Mouse (Mus musculus): ENCODE results near the gene Senp6.
"Not testable (repeated sequence)": the region's sequence is repeated elsewhere in the genome, so short reads cannot be mapped to it uniquely, and the experiment has no call there.

Gene Senp6

DNA sequence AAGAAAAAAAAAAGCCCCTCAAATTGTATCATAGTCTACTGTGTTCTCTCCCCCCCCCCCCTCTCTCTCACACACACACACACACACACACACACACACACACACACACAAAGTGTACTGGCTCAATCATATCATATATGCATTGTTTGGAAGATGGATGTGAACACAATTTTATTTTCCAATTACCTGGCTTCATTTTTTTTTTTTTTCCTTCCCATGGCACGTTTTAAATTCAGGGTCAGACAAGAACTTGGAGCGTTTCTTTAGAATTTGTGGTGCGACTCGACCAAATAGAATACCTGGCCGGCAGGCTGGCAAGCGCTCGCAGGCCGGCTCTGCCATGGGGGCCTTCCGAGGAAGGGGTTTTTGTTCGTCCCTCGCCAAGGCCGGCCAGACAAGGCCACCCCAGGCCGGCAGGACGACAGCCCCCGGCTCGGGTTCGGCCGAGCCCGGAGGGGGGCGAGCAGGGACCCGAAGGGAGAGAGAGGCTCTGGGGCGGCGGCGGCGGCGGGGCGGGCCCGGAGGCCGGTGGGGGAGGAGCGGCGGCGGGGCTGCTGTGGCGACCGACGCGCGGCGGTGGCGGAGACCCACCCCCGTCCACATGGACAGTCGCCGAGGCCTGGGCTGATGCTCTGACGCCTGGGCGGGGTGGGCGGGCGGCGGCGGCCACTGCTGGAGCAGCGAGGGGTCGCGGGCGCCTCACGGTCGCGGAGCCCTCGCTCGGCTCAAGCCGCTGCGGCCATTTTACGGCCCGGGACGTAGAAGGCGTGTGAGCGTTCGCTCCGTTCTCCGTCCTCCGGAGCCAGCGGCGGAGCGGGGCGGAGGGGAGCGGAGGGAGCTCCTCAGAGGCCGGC is at the start of gene Senp6:
TSS of gene Senp6 (plus strand) at position 537 of the 854 bp plus-strand sequence.
- DNase-seq, result peak in 1 of 2 experiments; percentile 70

DNA sequence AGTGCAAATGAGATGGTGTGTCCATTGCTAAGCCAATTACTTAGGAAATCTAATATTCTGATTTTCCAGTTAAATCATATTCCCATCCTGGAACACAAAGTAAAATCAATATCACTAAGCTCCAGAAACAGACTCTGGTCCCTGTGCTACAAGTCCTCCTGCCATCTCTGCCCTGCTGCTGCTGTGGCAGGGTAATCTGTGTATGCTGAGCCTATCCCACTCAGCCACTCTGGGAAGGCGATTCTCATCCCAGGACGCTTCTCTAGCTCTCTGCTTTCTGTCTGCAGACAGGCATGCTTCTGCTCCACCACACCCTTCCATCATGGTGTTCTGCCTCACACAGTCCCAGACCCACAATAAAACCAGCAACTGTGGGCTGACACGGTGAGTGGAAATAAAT is 46.3 kb upstream of the Senp6 start:
- no peak for DNase-seq

DNA sequence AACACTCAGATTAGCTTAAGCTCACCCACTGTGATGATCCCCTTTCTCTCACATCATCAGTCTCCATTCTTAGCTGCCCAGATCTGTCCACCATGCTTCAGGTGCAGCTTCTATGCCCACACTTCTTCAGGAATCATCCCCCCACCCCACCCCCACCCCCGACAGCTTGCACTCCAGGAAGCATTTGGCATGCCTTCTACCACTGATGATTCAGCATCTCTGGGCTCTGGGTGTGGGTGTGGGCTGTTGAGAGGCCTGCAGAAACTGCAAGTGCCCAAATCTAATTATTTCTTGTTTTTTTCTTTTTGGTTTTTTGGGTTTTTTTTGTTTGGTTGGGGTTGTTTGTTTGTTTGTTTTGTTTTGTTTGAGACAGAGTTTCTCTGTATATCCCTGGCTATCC is 45.1 kb upstream of the Senp6 start:
- no peak for DNase-seq

DNA sequence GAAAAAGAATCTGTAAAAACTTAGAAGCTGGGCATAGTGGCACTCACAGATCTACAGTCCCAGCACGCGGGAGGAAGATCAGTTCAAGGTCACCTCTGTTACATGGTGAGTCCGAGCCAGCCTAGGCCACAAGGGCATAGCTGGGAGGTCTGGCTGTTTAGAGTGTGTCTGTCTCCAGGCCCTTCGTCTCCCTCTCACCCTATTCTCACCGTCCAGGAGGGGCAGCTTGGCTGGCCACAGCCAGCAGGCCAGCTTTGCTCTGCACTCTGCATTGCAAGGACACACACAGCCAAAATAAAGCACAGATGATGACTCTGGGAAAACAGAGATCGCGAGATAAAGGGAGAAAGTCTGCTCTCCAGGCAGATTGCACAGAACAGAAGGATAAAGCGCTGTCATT is 43.9 kb upstream of the Senp6 start:
- no peak for DNase-seq

DNA sequence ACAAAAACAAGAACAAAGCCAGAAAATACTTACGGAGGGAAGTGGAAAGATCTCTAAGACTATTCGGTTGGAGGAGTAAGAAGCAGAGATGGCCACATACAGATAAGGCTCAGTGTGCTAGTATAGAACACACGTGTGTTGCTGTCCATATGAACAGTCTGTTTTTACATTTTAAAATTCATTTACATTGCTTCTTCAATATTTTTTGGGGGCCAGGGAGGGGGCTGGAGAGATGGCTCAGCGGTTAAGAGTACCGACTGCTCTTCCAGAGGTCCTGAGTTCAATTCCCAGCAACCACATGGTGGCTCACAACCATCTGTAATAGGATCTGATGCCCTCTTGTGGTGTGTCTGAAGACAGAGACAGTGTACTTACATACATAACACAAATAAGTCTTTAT is 41.4 kb upstream of the Senp6 start:
- not testable (repeated sequence) for DNase-seq

DNA sequence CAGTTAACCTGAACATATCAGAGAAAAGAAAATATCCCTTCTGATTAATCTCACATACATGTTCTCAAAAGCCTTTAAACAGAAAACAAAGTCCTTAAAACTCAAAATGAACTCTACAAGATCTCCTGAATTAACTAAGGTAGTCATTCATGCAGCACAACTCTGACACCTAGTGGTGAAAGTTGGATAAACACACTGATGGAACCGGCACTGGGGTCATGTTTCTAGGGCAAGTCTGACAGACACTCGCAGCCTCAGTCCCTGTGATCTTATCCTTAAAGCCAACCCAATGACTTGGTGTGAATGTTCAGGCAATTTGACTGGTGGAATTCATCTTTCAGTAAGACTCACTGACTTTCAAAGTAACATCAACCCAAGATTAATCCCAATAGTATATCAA is 40.7 kb upstream of the Senp6 start:
- peak; percentile 27 to 44 for DNase-seq

DNA sequence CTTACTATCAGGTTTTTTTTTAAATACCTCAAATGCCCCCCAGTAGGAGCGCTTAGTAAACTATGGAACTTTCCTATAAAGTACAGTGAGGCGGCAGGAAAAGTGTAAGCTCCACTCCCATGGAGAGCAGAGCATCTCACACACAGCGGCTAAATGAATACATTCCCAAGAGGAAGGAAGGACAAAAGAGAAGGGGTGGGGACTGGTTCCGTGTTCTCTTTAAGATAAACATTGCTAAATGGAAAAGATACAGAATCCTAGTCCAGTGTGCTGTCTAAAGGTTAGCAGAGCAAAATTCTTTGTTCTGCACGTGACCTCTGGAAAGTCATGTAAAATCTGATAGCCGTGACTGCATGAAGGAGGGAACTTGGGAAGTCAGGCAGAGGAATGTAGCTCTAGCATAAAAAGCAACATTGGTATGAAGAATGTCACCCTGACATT is 40.1 kb upstream of the Senp6 start:
- DNase-seq, result no peak

DNA sequence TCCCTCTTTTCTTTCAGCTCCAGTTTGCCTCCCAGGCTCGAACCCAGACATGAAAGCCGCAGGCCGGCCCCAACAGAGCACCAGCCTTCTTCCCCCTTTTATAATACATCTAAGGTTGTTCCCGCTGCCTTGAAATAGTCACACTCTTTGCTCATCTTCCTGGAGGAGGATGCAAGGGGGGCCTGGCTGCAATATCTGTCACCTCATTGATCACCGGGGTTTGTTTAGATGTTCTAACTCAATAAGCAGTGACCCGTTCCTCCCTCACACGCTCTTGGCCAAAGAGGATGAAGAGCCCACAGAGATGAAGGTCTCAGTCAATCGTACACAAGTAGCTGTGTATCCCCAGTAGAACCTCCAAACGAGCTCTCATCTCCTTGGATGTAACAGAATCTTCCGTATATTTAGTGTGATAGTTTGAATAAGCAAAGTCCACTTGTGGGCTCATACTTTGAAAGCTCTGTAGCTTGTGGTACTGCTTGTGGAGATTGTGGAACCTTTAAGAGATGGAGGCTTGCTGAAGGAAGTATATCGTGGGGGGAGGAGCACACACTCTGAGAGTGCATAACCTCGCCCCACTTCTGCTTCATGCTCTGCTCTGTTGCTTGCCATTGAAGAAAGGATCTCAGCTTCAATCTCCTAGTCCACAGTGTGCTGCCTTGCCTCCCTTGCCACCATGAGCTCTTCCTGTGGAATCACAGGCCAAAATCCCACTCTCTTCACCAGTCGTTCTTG is 29.3 kb upstream of the Senp6 start:
- DNase-seq, result no peak

DNA sequence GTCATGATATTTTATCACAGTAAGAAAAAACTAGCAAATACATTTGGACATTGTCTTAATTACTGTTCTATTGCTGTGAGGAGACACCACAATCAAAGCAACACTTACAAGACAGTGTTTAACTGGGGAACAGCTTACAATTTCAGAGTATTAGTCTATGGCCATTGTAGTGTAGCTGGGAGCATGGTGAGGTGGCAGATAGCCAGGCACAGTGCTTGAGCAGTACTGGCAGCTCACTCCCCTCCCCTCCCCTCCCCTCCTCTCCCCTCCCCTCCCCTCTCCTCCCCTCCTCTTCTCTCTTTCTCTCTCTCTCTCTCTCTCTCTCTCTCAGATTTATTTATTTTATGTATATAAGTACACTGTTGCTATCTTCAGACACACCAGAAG is 28.7 kb upstream of the Senp6 start:
- DNase-seq, result no peak

DNA sequence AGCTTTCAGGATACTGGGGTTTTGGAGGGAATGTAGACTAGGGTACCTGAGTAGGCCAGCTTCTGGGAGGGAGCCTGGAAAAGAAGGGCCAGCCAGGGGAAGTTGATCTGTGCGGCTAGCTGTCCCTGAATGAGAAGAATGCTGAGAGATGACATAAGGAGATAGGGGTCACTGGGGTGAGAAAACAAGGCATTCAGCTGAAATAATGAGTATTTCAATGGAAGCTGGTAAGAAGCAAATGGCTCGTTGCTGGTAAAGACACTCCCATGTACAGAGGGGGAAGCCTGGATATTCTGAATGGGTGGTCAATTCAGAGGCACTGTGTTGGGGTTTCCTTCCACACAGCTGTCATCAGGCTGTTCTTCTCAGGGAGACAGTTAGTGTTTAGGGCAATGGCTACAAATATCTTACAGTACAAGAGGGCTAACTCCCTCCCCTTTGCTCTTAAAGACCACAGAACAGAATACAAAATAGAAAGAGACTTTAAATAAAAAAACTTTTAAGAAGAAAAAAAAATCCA is 27.3 kb upstream of the Senp6 start:
- DNase-seq, result no peak

DNA sequence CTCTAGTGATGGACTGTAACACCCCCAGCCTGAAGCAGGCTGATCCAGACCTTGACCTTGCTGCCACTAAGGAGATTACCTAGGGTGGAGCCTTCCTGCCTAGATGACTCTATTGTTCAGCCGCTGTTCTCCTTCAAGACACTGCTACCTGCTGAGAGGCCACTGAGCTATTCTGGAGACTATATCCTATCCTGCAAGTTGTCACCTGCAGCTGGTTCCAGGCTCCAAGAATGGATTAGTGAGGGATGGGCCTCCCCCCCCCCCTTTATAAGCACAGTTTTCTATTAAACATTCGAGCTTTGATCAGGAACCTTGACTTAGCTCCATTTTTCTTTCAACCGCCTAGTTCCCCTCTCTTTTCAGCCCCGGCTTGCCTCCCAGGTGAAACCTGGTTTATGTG is 22.4 kb upstream of the Senp6 start:
- DNase-seq, result not testable (repeated sequence)

DNA sequence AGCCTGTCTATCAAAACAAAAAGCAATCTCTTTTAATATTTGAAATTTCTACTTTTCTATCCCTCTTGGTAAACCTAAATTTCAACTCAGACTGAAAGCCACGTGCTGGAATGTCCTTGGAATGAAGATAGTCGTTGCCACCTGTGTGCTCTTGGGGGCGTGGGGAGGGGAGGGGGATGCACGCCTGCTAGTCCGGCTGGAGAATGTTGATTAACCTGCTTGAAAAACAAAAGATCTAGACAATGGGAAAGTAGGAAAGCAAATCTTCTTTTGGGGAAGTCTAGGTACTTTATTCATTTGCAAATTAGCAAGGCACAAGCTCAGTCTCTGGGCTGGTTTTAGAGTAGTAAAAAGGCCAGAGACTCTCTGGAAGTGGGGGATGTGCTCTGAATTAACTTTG is 17.4 kb upstream of the Senp6 start:
- DNase-seq, result not testable (repeated sequence)

DNA sequence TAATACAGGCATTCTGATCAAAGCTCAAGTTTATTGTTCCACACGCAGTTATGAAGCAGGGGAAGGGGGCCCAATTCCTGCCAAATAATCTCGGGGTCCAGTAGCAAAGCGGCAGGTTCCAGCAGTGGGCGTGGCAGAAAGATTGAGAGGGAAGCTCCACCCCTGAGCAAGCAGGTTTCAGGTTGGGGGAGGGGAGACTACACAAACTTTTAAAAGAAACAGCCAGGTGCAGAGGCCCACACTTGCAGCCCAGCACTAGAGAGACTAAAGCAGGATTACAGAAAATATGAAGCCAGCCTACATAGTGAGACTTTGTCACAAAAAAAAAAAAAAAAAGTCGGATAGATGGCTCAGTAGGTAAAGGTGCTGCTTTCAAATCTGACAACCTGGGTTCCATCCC is 13.8 kb upstream of the Senp6 start:
- DNase-seq, result no peak

DNA sequence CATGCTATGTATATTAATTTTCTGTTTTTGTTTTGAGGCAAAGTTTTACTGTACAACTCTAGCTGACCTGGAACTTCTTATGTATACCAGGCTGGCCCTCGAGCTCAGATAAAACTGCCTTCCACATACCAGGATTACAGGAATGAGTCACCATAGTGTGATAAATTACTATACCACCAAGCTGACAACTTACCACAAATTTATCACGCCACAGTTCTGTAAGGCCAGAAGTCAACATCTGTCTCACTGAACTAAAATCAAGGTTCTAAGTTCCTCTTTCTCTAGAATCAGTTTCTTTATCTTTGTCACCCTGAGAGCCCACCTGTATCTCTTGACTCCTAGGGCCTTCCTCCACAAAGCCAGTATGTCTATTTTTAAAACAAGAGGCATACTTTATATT is 9.0 kb upstream of the Senp6 start:
- no peak for DNase-seq

DNA sequence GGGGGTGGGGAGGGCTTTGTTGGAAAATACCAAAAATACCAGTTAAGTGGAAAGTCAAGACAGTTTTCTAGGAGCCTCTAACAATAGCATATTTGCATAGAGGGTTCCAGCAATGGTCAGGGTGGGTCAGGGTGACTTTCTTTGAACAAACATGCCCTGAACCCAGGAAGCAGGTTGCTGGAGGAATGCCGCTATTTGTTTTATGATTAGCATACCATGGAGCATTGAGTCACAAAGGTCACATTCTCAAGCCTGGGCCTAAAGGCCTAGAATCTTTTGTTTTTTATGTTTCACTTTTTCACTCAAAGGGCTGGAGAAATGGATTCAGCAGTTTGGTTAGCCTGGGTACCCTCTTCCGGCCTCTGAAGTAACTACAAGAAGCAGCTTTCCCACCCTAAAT is 1.2 kb upstream of the Senp6 start:
- DNase-seq, result not testable (repeated sequence)

DNA sequence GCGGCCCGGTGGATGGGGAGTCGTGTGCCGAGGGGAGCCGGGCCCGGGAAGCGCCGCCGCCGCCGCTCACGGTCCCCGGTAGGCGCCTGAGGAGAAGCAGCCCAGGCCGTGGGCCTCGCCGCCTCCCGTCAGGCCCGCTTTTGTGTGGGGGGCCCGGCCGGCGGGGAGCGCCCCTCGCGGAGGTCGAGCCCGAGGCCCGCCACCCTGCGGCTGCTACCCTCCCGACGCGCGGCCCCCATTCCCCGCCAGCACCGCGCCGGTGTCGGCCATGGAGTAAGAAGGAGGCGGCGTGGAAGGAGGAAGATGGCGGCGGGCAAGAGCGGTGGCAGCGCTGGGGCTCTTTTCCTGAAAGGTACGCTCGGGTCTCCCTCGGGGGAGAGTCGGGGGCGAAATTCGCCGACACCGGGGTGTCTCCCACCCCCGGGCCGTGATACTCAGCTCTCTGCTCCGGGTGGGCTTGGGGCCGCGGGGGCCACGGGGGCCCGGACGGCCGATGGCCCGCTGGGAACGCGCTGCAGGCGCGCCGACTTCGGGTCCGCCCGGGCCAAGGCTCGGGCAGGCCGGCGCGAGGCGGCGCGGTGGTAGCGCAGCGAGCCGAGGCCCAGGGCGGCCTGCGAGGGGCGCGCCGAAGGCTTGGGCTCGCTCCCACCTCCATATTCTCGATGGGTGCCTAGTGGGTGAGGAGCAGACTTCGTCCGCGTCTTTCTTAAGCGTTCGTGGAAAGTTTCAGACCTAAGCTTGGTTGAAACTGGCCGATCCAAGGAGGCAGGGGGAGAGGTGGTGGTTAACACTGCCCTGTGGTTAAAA is 721 bp downstream of the Senp6 start:
- DNase-seq, result peak; percentile 58 to 81

DNA sequence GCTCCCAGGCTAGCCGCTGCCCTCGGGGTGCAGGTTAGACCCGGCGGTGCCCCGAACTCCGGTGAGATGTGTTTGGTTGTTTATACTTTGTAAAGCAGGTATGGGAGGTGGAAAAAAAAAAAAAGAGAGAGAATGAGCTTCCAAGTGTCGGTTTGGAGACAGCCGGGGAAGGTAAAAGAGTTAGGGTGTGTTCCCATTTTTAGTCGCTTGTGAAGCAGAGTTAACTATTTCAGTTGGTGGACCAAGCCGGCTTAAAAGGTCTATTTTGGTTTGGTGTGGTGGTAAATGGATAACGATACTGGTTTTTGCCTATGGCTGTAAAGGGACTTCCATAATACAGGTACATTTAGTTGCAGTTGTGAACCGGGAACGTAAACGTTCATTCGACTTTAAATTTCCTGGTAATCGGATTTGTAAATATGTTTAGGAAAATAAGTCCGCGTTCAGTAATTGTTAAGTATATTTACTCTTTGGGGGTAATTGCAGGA is 1.4 kb downstream of the Senp6 start:
- no peak for DNase-seq

DNA sequence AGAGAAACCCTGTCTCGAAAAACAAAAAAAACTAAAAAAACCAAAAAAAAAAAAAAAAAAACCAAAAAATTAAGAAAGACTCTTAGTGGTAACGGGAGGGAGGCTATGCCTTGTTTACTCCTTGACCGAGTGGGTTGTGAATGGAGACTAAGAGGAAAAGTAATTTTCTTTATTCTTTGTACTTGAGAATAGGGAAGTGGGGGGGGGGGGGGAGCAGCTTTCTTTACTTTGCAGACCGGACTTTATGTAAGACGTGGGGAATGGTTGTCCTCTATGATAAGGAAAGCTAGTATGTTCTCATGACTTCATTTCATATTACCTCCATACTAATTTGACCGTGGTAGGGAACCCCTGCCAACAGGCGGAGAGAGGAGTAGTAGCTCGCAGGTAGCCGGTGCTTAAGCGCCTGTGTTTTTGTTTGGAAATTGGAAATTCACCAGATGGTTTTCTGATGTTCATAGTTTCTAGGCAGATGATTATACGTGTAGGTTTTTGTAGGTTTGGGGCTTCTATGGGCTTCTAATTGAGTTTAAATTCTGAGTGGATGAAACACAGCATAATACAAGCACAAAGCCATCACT is 2.1 kb downstream of the Senp6 start:
- no peak for DNase-seq

DNA sequence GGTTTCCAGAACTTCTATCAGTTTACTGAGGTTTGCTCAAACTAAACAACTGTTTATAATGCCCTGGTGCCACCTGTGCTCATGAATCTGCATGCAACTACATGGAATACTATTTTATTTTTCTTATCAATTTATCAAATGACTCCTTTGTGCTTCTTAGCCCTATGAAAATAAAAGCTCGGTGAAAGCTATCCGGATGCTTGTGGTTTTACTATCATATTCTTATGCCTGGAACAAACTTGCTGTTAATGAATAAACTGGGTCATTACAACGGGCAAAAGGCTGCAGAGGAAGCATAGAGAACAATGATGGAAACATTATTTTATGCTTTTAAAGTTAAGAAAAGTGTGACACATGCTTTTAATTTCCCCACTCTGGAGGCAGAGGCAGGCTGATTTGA is 3.3 kb downstream of the Senp6 start:
- DNase-seq, result no peak

DNA sequence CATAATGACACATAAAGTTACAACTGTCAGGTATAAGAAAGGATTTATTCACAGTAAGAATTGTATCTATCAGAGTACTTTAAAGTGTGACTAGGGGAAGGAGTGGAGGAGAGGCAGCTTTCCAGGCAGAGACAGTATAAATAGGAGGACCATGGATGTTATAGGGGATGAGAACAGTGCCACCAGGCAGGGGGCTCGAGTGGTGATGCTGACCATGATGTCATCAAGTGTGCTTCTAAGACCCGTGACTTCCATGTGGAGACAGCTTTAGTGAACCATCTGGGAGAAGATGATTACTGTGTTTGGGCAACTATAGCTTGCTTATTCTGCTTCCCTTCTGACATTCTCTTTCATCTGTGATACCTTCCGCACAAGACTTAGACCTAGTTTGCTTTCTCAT is 4.9 kb downstream of the Senp6 start:
- no peak for DNase-seq

DNA sequence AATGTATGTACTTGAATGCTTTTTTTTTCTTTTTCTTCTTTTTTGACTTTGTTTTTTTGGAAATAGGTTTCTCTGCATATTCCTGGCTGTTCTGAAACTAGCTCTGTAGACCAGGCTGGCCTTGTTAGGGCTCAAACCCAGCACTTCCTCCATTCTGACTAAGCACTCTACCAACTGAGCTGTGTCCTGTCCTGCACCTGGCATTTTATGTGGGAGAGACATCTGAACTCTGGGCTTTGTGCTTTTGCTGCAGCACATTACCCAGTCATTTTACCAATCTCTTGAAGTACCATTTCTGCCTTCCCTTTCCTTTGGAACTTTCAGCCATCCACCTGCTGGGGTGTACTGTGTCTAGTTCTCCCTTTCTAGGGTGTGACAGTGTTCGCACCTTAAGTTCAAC is 7.4 kb downstream of the Senp6 start:
- DNase-seq, result no peak

DNA sequence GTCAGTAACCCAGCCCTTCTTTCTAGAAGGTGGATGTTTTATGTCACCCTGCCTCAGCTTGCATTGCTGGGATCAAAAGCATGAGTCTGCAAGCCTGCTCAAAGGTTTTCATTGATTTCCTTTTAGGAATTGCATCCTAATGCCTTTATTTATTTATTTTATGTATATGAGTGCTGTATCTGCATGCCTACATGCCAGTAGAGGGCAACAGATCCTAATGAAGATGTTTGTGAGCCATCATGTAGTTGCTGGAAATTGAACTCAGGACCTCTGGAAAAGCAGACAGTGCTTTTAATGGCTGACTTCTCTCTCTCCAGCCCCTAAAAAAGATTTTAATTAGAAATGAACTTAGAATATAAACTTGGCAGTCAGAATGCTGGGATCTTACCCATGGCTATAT is 8.2 kb downstream of the Senp6 start:
- DNase-seq, result no peak

DNA sequence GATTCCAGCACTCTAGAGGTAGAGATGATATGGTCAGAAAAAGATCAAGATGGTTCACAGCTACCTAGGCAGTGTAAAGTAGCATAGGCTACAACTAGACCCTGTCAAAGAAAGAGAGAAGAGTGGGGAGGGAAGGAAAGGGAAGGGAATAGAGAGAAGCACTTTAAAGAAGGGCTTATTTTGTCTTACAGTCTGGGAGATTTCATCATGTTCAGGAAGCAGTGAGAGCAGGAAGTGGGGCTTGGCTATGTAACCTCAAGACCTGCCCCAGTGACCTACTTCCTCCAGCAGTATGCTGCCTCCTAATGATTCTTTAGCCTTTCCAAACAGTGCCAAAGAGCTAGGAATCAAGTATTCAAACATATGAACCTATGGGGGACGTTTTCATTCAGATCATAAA is 14.2 kb downstream of the Senp6 start:
- no peak for DNase-seq

All from cerebellum, adult 18-20 months (tissue).